Mouse (Mus musculus) liver, adult 10 weeks (tissue): ENCODE results near the gene Ttc33. TPM values are rescaled to one million over a fixed set of nuclear protein-coding genes. Genes with fewer than 3 reads are reported as not detected.

Experiments used
- polyA plus RNA-seq: library from polyadenylated mRNA; stranded (reverse); fragments of 350-450 nt; fragmentation: Illumina TruSeq; extraction: RNeasy Lipid Tissue Mini Kit (QIAGEN cat#74804); gene quantifications from one replicate; pipeline ENCODE4 v1.2.3, GENCODE M21; 2014; ENCODE audit warnings: low read depth, low replicate concordance

Ttc33 gene
- polyA plus RNA-seq = 31.5 TPM

GRCm38 (mm10) chr15:5185366-5186292, at the start of gene Ttc33:
Gene Ttc33 (plus strand): TSS chr15:5185525.

GRCm38 (mm10) chr15:5143361-5144020, 41.8 kb upstream of the Ttc33 start, which contains the start of gene Prkaa1:
Gene Prkaa1 (plus strand): TSS chr15:5143861.

GRCm38 (mm10) chr15:5243959-5244905, 58.9 kb downstream of the Ttc33 start, which contains the start of gene Ptger4:
Gene Ptger4 (minus strand): TSS chr15:5244187.

Other genes starting within 250 kb of the Ttc33 start
- 0.64 TPM for gene C7, start 121.8 kb upstream of the Ttc33 start, polyA plus RNA-seq
- gene Card6, start 77.0 kb upstream of the Ttc33 start, polyA plus RNA-seq = 6.4 TPM
- 30.6 TPM for gene Rpl37, start 68.9 kb upstream of the Ttc33 start, polyA plus RNA-seq
- 15.4 TPM for gene Prkaa1, start 41.7 kb upstream of the Ttc33 start, polyA plus RNA-seq
- gene Ptger4, start 58.7 kb downstream of the Ttc33 start, polyA plus RNA-seq = 0.56 TPM